Mouse (Mus musculus) intestine, embryonic 15.5 days (tissue): ENCODE results near the gene Glt28d2. TPM values are rescaled to one million over a fixed set of nuclear protein-coding genes. Genes with fewer than 3 reads are reported as not detected.

Experiments
- ATAC-seq: fragments of 200-750 bp; cut with Nextera tagmentation; 2 replicates; pipeline ENCODE4 v1.8.0; 2017; ENCODE audit warnings: moderate TSS enrichment, moderate library complexity
- H3K27ac ChIP-seq: fragments of 300-500 bp; sonication (generic); 2 replicates; pipeline ENCODE4 v1.5.1; 2015; ENCODE audit warnings: mild to moderate bottlenecking, inconsistent platforms
- H3K27me3 ChIP-seq: fragments of 300-500 bp; sonication (generic); replicated peaks from 2 replicates; pipeline ENCODE4 v1.6.1; 2015; ENCODE audit warnings: inconsistent platforms
- H3K36me3 ChIP-seq: fragments of 300-500 bp; sonication (generic); 2 replicates; pipeline ENCODE4 v1.6.1; 2015; ENCODE audit warnings: inconsistent platforms
- H3K4me1 ChIP-seq: fragments of 300-500 bp; sonication (generic); replicated peaks from 2 replicates; pipeline ENCODE4 v1.6.1; 2015; ENCODE audit warnings: inconsistent platforms
- H3K4me2 ChIP-seq: fragments of 300-500 bp; sonication (generic); replicated peaks from 2 replicates; pipeline ENCODE4 v1.6.1; 2015; ENCODE audit warnings: mild to moderate bottlenecking, inconsistent platforms
- H3K4me3 ChIP-seq: fragments of 300-500 bp; sonication (generic); replicated peaks from 2 replicates; pipeline ENCODE4 v1.5.1; 2015; ENCODE audit warnings: inconsistent platforms
- H3K9ac ChIP-seq: fragments of 300-500 bp; sonication (generic); 2 replicates; pipeline ENCODE4 v1.6.1; 2015; ENCODE audit warnings: inconsistent platforms
- H3K9me3 ChIP-seq: fragments of 300-500 bp; sonication (generic); 2 replicates; pipeline ENCODE4 v1.6.1; 2016; ENCODE audit warnings: inconsistent platforms
- WGBS: fragments of 180-500 bp; shearing (Covaris S2); methylation state at CpG from one replicate; pipeline ENCODE4 v1.1.7; 2015; 5-methylcytosine and 5-hydroxymethylcytosine counted together
- polyA plus RNA-seq: library from polyadenylated mRNA; unstranded; fragments of >200 nt; fragmentation: Nextera tagmentation; extraction: Ambion mirVana; gene quantifications from 2 replicates; pipeline ENCODE4 v1.2.1, GENCODE M21; 2015

Glt28d2 gene
- polyA plus RNA-seq, 1 experiment from 2014 or later: 2.7 TPM

- WGBS: 77% methylated on average over 5 of the region's 5 CpGs
- Histone ChIP-seq H3K27ac (no peak overlapping the region), H3K4me1 (no peaks in the 10 kb centered on the region), H3K36me3 (no peaks in the 10 kb centered on the region), H3K9ac (no peak overlapping the region), H3K4me3 (no peak overlapping the region), H3K4me2 (no peak overlapping the region), H3K27me3 (no peaks in the 10 kb centered on the region), H3K9me3 (no peaks in the 10 kb centered on the region)
- no peak for ATAC-seq
Observed at GRCm38 (mm10) chr3:85860996-85861395, 26.3 kb downstream of the Glt28d2 start.

- H3K4me2 ChIP-seq: no peak overlapping the region
- no peak overlapping the region for H3K9ac ChIP-seq
- no peak overlapping the region for H3K27ac ChIP-seq
- H3K27me3 ChIP-seq: no peaks in the 10 kb centered on the region
- 73% methylated on average over 6 of the region's 6 CpGs for WGBS
- no peaks in the 10 kb centered on the region for H3K4me1 ChIP-seq
- H3K4me3 ChIP-seq: no peak overlapping the region
- no peak for ATAC-seq
- no peaks in the 10 kb centered on the region for H3K9me3 ChIP-seq
- H3K36me3 ChIP-seq: no peaks in the 10 kb centered on the region
Observed at GRCm38 (mm10) chr3:85859311-85859710, 28.0 kb downstream of the Glt28d2 start.

GRCm38 (mm10) chr3:85858140-85859135 is 28.9 kb downstream of the Glt28d2 start:
- no peaks in the 10 kb centered on the region for H3K36me3 ChIP-seq
- H3K4me3 ChIP-seq: no peak overlapping the region
- H3K4me2 ChIP-seq: no peak overlapping the region
- no peak for ATAC-seq
- H3K9ac ChIP-seq: no peak overlapping the region
- no peak overlapping the region for H3K27ac ChIP-seq
- WGBS: 69% methylated on average over 11 of the region's 11 CpGs
- H3K9me3 ChIP-seq: no peaks in the 10 kb centered on the region
- no peaks in the 10 kb centered on the region for H3K27me3 ChIP-seq
- no peaks in the 10 kb centered on the region for H3K4me1 ChIP-seq

- ATAC-seq: no peak
- H3K4me3 ChIP-seq: no peak overlapping the region
- H3K4me2 ChIP-seq: no peak overlapping the region
- H3K27ac ChIP-seq: no peak overlapping the region
- H3K9ac ChIP-seq: no peak overlapping the region
- no peaks in the 10 kb centered on the region for H3K9me3 ChIP-seq
- no peaks in the 10 kb centered on the region for H3K4me1 ChIP-seq
- WGBS: 56% methylated on average over 4 of the region's 4 CpGs
- H3K27me3 ChIP-seq: no peaks in the 10 kb centered on the region
- no peaks in the 10 kb centered on the region for H3K36me3 ChIP-seq
Observed at GRCm38 (mm10) chr3:85857083-85857482, 30.2 kb downstream of the Glt28d2 start.

GRCm38 (mm10) chr3:85855947-85856346 is 31.4 kb downstream of the Glt28d2 start:
- H3K4me3 ChIP-seq: no peak overlapping the region
- no peaks in the 10 kb centered on the region for H3K4me1 ChIP-seq
- no peak for ATAC-seq
- no peaks in the 10 kb centered on the region for H3K36me3 ChIP-seq
- no peak overlapping the region for H3K27ac ChIP-seq
- no peaks in the 10 kb centered on the region for H3K9me3 ChIP-seq
- no peak overlapping the region for H3K9ac ChIP-seq
- H3K4me2 ChIP-seq: no peak overlapping the region
- no peaks in the 10 kb centered on the region for H3K27me3 ChIP-seq
- 85% methylated on average over 5 of the region's 5 CpGs for WGBS

- no peaks in the 10 kb centered on the region for H3K27me3 ChIP-seq
- no peak overlapping the region for H3K4me2 ChIP-seq
- H3K4me1 ChIP-seq: no peaks in the 10 kb centered on the region
- no peak for ATAC-seq
- H3K9me3 ChIP-seq: no peaks in the 10 kb centered on the region
- no peak overlapping the region for H3K27ac ChIP-seq
- no peak overlapping the region for H3K4me3 ChIP-seq
- H3K9ac ChIP-seq: no peak overlapping the region
- 91% methylated on average over 3 of the region's 3 CpGs for WGBS
- no peaks in the 10 kb centered on the region for H3K36me3 ChIP-seq
Observed at GRCm38 (mm10) chr3:85855043-85855442, 32.3 kb downstream of the Glt28d2 start.

- no peak overlapping the region for H3K4me3 ChIP-seq
Observed at GRCm38 (mm10) chr3:85854143-85854542, 33.2 kb downstream of the Glt28d2 start.

GRCm38 (mm10) chr3:85853715-85854114 is 33.6 kb downstream of the Glt28d2 start:
- H3K27ac ChIP-seq: no peak overlapping the region
- H3K36me3 ChIP-seq: no peaks in the 10 kb centered on the region
- no peak for ATAC-seq
- no peaks in the 10 kb centered on the region for H3K27me3 ChIP-seq
- no peak overlapping the region for H3K4me2 ChIP-seq
- 89% methylated on average over 4 of the region's 4 CpGs for WGBS
- H3K4me1 ChIP-seq: no peaks in the 10 kb centered on the region
- H3K9me3 ChIP-seq: no peaks in the 10 kb centered on the region
- H3K9ac ChIP-seq: no peak overlapping the region
- H3K4me3 ChIP-seq: no peak overlapping the region

More at GRCm38 (mm10) chr3:85854143-85854542, 33.2 kb downstream of the Glt28d2 start:
- no peaks in the 10 kb centered on the region for H3K4me1 ChIP-seq
- H3K9ac ChIP-seq: no peak overlapping the region
- no peak for ATAC-seq
- no peaks in the 10 kb centered on the region for H3K27me3 ChIP-seq
- H3K9me3 ChIP-seq: no peaks in the 10 kb centered on the region
- WGBS: 86% methylated on average over 6 of the region's 6 CpGs
- H3K27ac ChIP-seq: no peak overlapping the region
- no peaks in the 10 kb centered on the region for H3K36me3 ChIP-seq
- H3K4me2 ChIP-seq: no peak overlapping the region

GRCm38 (mm10) chr3:85850079-85850478 is 37.2 kb downstream of the Glt28d2 start:
- no peak for ATAC-seq
- Histone ChIP-seq H3K4me2 (no peak overlapping the region), H3K36me3 (no peaks in the 10 kb centered on the region), H3K9me3 (no peaks in the 10 kb centered on the region), H3K27ac (no peak overlapping the region), H3K4me3 (no peak overlapping the region), H3K9ac (no peak overlapping the region), H3K4me1 (no peaks in the 10 kb centered on the region), H3K27me3 (no peaks in the 10 kb centered on the region)
- 93% methylated on average over 1 of the region's 1 CpGs for WGBS

- WGBS: 89% methylated on average over 1 of the region's 1 CpGs
- H3K27me3 ChIP-seq: no peaks in the 10 kb centered on the region
- H3K9ac ChIP-seq: no peak overlapping the region
- H3K9me3 ChIP-seq: no peaks in the 10 kb centered on the region
- no peak overlapping the region for H3K27ac ChIP-seq
- no peak for ATAC-seq
- H3K4me1 ChIP-seq: peaks cover 9% of the 10 kb centered on the region; the same call in 1 of the 2 replicates
- no peak overlapping the region for H3K4me2 ChIP-seq
- H3K36me3 ChIP-seq: no peaks in the 10 kb centered on the region
- no peak overlapping the region for H3K4me3 ChIP-seq
Observed at GRCm38 (mm10) chr3:85846316-85846715, 41.0 kb downstream of the Glt28d2 start.

GRCm38 (mm10) chr3:85845341-85845740 is 42.0 kb downstream of the Glt28d2 start:
- Histone ChIP-seq H3K27ac (no peak overlapping the region), H3K9ac (no peak overlapping the region), H3K27me3 (no peaks in the 10 kb centered on the region), H3K4me3 (no peak overlapping the region), H3K4me2 (no peak overlapping the region), H3K36me3 (no peaks in the 10 kb centered on the region), H3K4me1 (peaks cover 9% of the 10 kb centered on the region; the same call in 1 of the 2 replicates), H3K9me3 (no peaks in the 10 kb centered on the region)
- no peak for ATAC-seq
- 74% methylated on average over 6 of the region's 6 CpGs for WGBS

GRCm38 (mm10) chr3:85842881-85843218 is 44.5 kb downstream of the Glt28d2 start:
- Histone ChIP-seq H3K27ac (no peak overlapping the region), H3K4me3 (no peak overlapping the region), H3K9ac (no peak overlapping the region), H3K36me3 (no peaks in the 10 kb centered on the region), H3K9me3 (no peaks in the 10 kb centered on the region), H3K4me1 (peaks cover 9% of the 10 kb centered on the region; the same call in 1 of the 2 replicates), H3K4me2 (no peak overlapping the region), H3K27me3 (no peaks in the 10 kb centered on the region)
- ATAC-seq: peak; percentile 59; the same call in 1 of the 2 replicates
